Mouse (Mus musculus) erythroblast, embryonic 14.5 days (primary cell): ENCODE data around the gene Amacr. TPM values are rescaled to one million over a fixed set of nuclear protein-coding genes. Genes with fewer than 3 reads are reported as not detected.
A peak's percentile ranks its signal among the peaks of the same experiment; 100 is the strongest.

Experiments used
- H3K27me3 ChIP-seq: 2 replicates; pipeline ENCODE4 v1.6.1; 2012; ENCODE audit warnings: inconsistent platforms; ENCODE audit not compliant: control insufficient read depth
- H3K36me3 ChIP-seq: 2 replicates; pipeline ENCODE4 v1.6.1; 2012; ENCODE audit warnings: mild to moderate bottlenecking, inconsistent platforms; ENCODE audit not compliant: control insufficient read depth
- H3K4me1 ChIP-seq: 2 replicates; pipeline ENCODE4 v1.6.1; 2012; ENCODE audit warnings: inconsistent platforms; ENCODE audit not compliant: control insufficient read depth
- H3K4me3 ChIP-seq: replicated peaks from 2 replicates; pipeline ENCODE3; 2012; ENCODE audit warnings: moderate library complexity, mild to moderate bottlenecking, inconsistent platforms
- H3K9me3 ChIP-seq: 2 replicates; pipeline ENCODE4 v1.6.1; 2012; ENCODE audit warnings: low read length, inconsistent platforms, mixed read lengths; ENCODE audit not compliant: control insufficient read depth
- GATA1 ChIP-seq: IDR thresholded peaks from 2 replicates; pipeline ENCODE4 v1.6.1; 2012; ENCODE audit warnings: low read length, inconsistent platforms, mixed read lengths
- TAL1 ChIP-seq: IDR thresholded peaks from 3 replicates; pipeline ENCODE4 v1.6.1; 2012; ENCODE audit warnings: low read length, inconsistent platforms, mixed read lengths
- polyA plus RNA-seq: library from polyadenylated mRNA; stranded (reverse); fragments of >175 nt; gene quantifications from 2 replicates; pipeline ENCODE4 v1.2.3, GENCODE M21; 2012

Gene Amacr
- polyA plus RNA-seq: 0.07 and 0.10 TPM in 2 replicates

DNA sequence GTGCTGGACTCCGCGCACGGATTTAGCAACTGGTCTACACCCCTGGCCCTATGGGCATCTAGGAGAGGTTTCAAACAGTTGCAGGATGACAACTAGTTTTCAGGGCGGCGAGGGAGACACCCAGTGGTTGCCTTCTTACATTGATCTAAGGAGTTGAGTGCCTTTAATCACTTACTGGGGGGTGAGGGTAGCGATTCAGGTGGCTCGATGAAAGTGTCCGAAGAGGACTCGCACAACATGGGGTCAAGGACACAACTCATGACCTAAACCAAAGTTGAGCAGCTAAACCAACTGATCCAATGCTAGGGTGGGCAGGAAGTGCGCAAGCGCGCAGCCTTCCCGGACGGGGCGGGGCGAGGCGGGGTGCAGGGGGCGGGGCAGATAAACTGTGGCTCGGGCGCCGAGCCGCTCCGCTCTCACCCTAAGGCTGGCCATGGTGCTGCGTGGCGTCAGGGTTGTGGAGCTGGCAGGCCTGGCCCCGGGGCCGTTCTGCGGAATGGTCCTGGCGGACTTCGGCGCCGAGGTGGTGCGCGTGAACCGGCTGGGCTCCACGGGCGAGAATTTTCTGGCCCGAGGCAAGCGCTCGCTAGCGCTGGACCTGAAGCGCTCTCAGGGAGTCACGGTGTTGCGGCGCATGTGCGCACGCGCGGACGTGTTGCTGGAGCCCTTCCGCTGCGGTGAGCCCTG lies at the start of gene Amacr:
TSS of gene Amacr (plus strand) at position 380 of the 687 bp plus-strand sequence.
- peak within 1 kb of the TSS; percentile 80 for H3K4me3 ChIP-seq
- TF ChIP-seq TAL1 (no peak), GATA1 (no peak)

DNA sequence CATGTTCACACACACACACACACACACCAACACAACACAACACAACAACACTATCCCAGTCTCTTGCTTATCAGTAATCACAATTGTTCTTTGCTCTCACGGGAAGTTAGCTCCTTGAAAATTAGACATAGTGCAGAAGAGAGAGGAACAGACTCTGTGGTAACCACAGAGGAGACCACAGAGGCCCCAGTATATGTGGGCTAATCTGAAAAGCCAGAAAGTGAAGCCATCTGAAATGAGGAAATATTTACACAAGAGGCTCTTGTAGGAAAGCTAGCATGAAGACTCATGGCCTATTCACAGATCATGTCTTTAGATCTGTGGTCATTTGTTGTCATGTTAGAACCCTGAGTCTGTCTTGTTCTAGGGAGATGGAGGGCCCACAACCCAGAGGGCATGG lies 47.6 kb upstream of the Amacr start:
- Histone ChIP-seq H3K36me3 (no peaks in the 10 kb centered on the region), H3K27me3 (no peaks in the 10 kb centered on the region), H3K9me3 (no peaks in the 10 kb centered on the region), H3K4me1 (no peaks in the 10 kb centered on the region), H3K4me3 (no peak overlapping the region)
- TF ChIP-seq TAL1 (no peak), GATA1 (no peak)

More for the DNA sequence above, at the start of gene Amacr:
- Histone ChIP-seq H3K9me3 (no peaks in the 10 kb centered on the region), H3K36me3 (no peaks in the 10 kb centered on the region; the same call in 1 of the 2 replicates), H3K4me1 (peaks cover 19% of the 10 kb centered on the region), H3K27me3 (no peaks in the 10 kb centered on the region)

GRCm38 (mm10) chr15:10940148-10941108 lies 41.1 kb upstream of the Amacr start:
- no peaks in the 10 kb centered on the region for H3K36me3 ChIP-seq
- no peaks in the 10 kb centered on the region for H3K27me3 ChIP-seq
- no peaks in the 10 kb centered on the region for H3K4me1 ChIP-seq
- H3K4me3 ChIP-seq: no peak overlapping the region
- TF ChIP-seq TAL1 (no peak), GATA1 (no peak)
- no peaks in the 10 kb centered on the region for H3K9me3 ChIP-seq

- TF ChIP-seq GATA1: no peak
- TF ChIP-seq TAL1: no peak
Observed at GRCm38 (mm10) chr15:10941901-10942300, 39.7 kb upstream of the Amacr start.

DNA sequence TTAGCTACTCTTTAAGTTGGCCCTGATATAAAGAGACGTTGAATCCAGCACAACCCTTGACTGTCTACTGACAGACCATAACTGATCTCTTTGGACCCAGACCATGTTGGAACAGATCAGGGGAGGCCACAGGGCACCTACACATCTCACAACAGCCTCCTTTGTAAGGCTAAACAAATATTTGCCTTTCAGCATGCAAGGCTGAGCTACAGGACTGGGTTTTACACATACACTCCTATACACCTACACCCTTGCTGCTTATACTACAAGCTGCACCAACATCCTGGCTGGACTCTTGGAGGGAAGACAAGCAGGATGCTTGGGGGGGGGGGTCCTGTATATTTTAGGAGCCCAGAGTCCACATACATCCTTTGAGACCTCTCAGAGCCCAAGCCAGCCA lies 33.7 kb upstream of the Amacr start:
- no peaks in the 10 kb centered on the region for H3K27me3 ChIP-seq
- H3K4me1 ChIP-seq: no peaks in the 10 kb centered on the region
- no peaks in the 10 kb centered on the region for H3K9me3 ChIP-seq
- TF ChIP-seq GATA1 (no peak), TAL1 (no peak)
- H3K4me3 ChIP-seq: no peak overlapping the region
- H3K36me3 ChIP-seq: no peaks in the 10 kb centered on the region

More at GRCm38 (mm10) chr15:10941901-10942300, 39.7 kb upstream of the Amacr start:
- no peak overlapping the region for H3K4me3 ChIP-seq
- H3K4me1 ChIP-seq: no peaks in the 10 kb centered on the region
- no peaks in the 10 kb centered on the region for H3K9me3 ChIP-seq
- H3K36me3 ChIP-seq: no peaks in the 10 kb centered on the region
- no peaks in the 10 kb centered on the region for H3K27me3 ChIP-seq

DNA sequence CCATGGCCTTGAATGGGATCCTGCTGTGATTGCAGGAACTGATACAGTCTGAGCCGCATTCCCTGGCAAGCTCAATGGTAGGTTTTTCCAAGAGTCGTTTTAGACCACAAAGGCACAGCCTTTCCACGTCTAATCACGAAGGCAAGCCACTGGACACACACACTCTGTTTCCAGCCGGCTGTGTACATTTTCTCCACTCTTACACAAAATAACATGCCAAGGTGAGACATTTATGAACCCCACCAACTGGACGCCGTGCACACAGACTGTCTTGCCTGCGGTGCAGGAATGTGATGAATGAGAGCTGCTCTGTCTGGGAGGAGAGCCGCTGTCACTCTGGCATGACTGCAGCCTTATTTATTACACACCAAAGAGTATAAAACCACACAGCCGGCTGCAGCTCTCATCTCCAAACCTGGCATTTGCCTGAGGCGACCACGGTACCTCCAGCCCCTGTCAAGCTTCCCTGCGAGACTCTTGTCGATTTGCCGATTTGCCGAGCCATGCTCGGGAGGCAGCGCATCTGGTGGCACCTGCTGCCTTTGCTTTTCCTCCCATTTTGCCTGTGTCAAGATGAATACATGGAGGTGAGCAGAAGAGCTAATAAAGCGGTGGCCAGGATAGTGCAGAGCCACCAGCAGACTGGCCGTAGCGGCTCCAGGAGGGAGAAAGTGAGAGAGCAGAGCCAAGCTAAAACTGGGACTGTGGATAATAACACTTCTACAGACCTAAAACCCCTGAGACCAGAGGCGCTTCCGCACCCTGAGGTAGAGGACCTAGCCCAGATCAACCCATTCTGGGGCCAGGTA lies 29.4 kb upstream of the Amacr start, which contains the start of gene C1qtnf3:
TSS of gene C1qtnf3 (plus strand) at position 382 of the 809 bp plus-strand sequence.
- TF ChIP-seq GATA1 (no peak), TAL1 (no peak)
- Histone ChIP-seq H3K4me1 (no peaks in the 10 kb centered on the region), H3K9me3 (no peaks in the 10 kb centered on the region)

DNA sequence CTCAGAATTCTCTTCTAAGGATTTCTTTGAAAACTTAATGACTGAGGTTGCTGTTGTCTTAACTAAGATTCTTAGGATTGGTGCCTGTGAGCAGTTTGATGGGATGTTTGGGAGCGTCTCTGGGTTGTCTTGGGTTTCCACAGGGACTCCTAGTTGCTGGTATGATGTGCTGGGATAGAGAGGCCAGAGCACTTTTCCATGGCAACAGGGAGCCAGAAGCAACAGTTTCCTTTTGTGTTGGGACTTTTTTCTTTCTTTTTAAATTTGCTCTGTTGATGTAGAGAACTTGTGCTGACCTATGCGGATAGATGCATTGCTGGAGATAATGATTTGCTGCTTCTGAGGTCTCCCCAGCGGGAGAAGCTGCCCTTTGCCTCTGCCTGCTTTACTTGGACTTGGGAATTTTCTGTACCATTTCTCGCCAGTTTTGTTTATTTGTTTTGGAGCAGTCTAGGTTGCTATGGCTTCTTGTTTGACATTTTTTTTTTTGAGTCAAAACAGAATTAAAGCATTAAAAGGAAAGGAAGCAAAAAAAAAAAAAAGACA lies 28.7 kb upstream of the Amacr start:
- no peaks in the 10 kb centered on the region for H3K27me3 ChIP-seq
- no peaks in the 10 kb centered on the region for H3K36me3 ChIP-seq
- H3K4me3 ChIP-seq: no peak overlapping the region
- H3K4me1 ChIP-seq: no peaks in the 10 kb centered on the region
- H3K9me3 ChIP-seq: no peaks in the 10 kb centered on the region
- TF ChIP-seq GATA1 (no peak), TAL1 (no peak)

More for the DNA sequence above, 29.4 kb upstream of the Amacr start, which contains the start of gene C1qtnf3:
- Histone ChIP-seq H3K4me3 (no peak within 1 kb of the TSS), H3K27me3 (no peaks in the 10 kb centered on the region), H3K36me3 (no peaks in the 10 kb centered on the region)

- H3K9me3 ChIP-seq: no peaks in the 10 kb centered on the region
- TF ChIP-seq TAL1 (no peak), GATA1 (no peak)
- no peaks in the 10 kb centered on the region for H3K4me1 ChIP-seq
- H3K36me3 ChIP-seq: no peaks in the 10 kb centered on the region
- no peak overlapping the region for H3K4me3 ChIP-seq
- H3K27me3 ChIP-seq: no peaks in the 10 kb centered on the region
Observed at GRCm38 (mm10) chr15:10953465-10953864, 28.1 kb upstream of the Amacr start.
